Mouse (Mus musculus) kidney, postnatal 0 days (tissue): ENCODE results near the gene Ccdc184. TPM values are rescaled to one million over a fixed set of nuclear protein-coding genes. Genes with fewer than 3 reads are reported as not detected.

Source experiments
- ATAC-seq: fragments of 200-750 bp; cut with Nextera tagmentation; replicated peaks from 2 replicates; pipeline ENCODE4 v1.8.0; 2017; ENCODE audit warnings: low read depth, moderate number of reproducible peaks, moderate TSS enrichment, moderate library complexity; ENCODE audit not compliant: low FRiP score
- DNase-seq: peaks from one replicate; pipeline ENCODE4 v3.0.0-alpha.2; 2016; ENCODE audit warnings: low spot score
- H3K27ac ChIP-seq: fragments of 300-500 bp; sonication (generic); 2 replicates; pipeline ENCODE4 v1.5.1; 2014; ENCODE audit warnings: mild to moderate bottlenecking
- H3K27me3 ChIP-seq: fragments of 300-500 bp; sonication (generic); 2 replicates; pipeline ENCODE4 v1.6.1; 2014; ENCODE audit warnings: low read length, mixed read lengths; ENCODE audit not compliant: insufficient read depth
- H3K36me3 ChIP-seq: fragments of 300-500 bp; sonication (generic); 2 replicates; pipeline ENCODE4 v1.6.1; 2014; ENCODE audit warnings: low read length, mixed read lengths; ENCODE audit not compliant: insufficient read depth
- H3K4me1 ChIP-seq: fragments of 300-500 bp; sonication (generic); replicated peaks from 2 replicates; pipeline ENCODE4 v1.6.1; 2014; ENCODE audit warnings: antibody characterized with exemption, low read length, mixed read lengths; ENCODE audit not compliant: insufficient read depth
- H3K4me2 ChIP-seq: fragments of 300-500 bp; sonication (generic); 2 replicates; pipeline ENCODE4 v1.6.1; 2014; ENCODE audit warnings: mild to moderate bottlenecking, low read length, moderate library complexity, mixed read lengths
- H3K4me3 ChIP-seq: fragments of 300-500 bp; sonication (generic); replicated peaks from 2 replicates; pipeline ENCODE4 v1.5.1; 2014; ENCODE audit warnings: low read depth, low read length
- H3K9ac ChIP-seq: fragments of 300-500 bp; sonication (generic); 2 replicates; pipeline ENCODE4 v1.6.1; 2014; ENCODE audit warnings: low read depth, low read length
- H3K9me3 ChIP-seq: fragments of 300-500 bp; sonication (generic); replicated peaks from 2 replicates; pipeline ENCODE4 v1.6.1; 2016; ENCODE audit warnings: low read length, inconsistent platforms, mixed read lengths
- CTCF ChIP-seq: IDR thresholded peaks from 2 replicates; pipeline ENCODE4 v1.5.1; 2016; ENCODE audit warnings: antibody characterized with exemption, low read depth, mild to moderate bottlenecking, moderate library complexity
- WGBS: fragments of 180-500 bp; shearing (Covaris S2); extraction: QIAGEN DNeasy Blood & Tissue Kit; methylation state at CpG from one replicate; pipeline ENCODE4 v1.1.7; 2014; 5-methylcytosine and 5-hydroxymethylcytosine counted together
- polyA plus RNA-seq: library from polyadenylated mRNA; unstranded; fragments of >200 nt; fragmentation: Nextera tagmentation; extraction: Ambion mirVana; gene quantifications from 2 replicates; pipeline ENCODE4 v1.2.1, GENCODE M21; 2015

Gene Ccdc184
- polyA plus RNA-seq, 1 experiment from 2014 or later, result 1.7 TPM

GRCm38 (mm10) chr15:98142515-98142914, 24.4 kb upstream of the Ccdc184 start:
- DNase-seq (no peak), ATAC-seq (no peak)
- Histone ChIP-seq H3K9me3 (no peaks in the 10 kb centered on the region), H3K9ac (no peak overlapping the region), H3K27me3 (no peaks in the 10 kb centered on the region), H3K4me1 (no peaks in the 10 kb centered on the region; the same call in 1 of the 2 replicates), H3K4me2 (no peak overlapping the region), H3K36me3 (peaks cover 6% of the 10 kb centered on the region; the same call in 1 of the 2 replicates), H3K27ac (no peak overlapping the region), H3K4me3 (no peak overlapping the region)
- TF ChIP-seq CTCF, result no peak
- WGBS, result 83% methylated on average over 10 of the region's 10 CpGs

- no peak for TF ChIP-seq CTCF
- H3K9me3 ChIP-seq, result no peaks in the 10 kb centered on the region
- peak; percentile 71 for ATAC-seq
- DNase-seq, result peak; percentile 40
- H3K4me3 ChIP-seq, result peak overlapping the region; percentile 75
- H3K36me3 ChIP-seq, result peaks cover 6% of the 10 kb centered on the region; the same call in 1 of the 2 replicates
- H3K27ac ChIP-seq, result peak overlapping the region; percentile 91
- 1% methylated on average over 36 of the region's 36 CpGs for WGBS
- H3K27me3 ChIP-seq, result no peaks in the 10 kb centered on the region
- H3K4me2 ChIP-seq, result peak overlapping the region; percentile 86
- no peaks in the 10 kb centered on the region; the same call in 1 of the 2 replicates for H3K4me1 ChIP-seq
- H3K9ac ChIP-seq, result peak overlapping the region; percentile 87
Measured at GRCm38 (mm10) chr15:98144861-98145507, 22.0 kb upstream of the Ccdc184 start.

GRCm38 (mm10) chr15:98145559-98146181, 21.3 kb upstream of the Ccdc184 start:
- TF ChIP-seq CTCF, result no peak
- ATAC-seq (peak; percentile 94), DNase-seq (peak; percentile 97)
- H3K9ac ChIP-seq, result peak overlapping the region; percentile 87
- peaks cover 5% of the 10 kb centered on the region; the same call in 1 of the 2 replicates for H3K36me3 ChIP-seq
- peak overlapping the region; percentile 91 for H3K27ac ChIP-seq
- no peaks in the 10 kb centered on the region for H3K27me3 ChIP-seq
- peak overlapping the region; percentile 75 for H3K4me3 ChIP-seq
- H3K9me3 ChIP-seq, result no peaks in the 10 kb centered on the region
- under 1% methylated on average over 38 of the region's 38 CpGs for WGBS
- H3K4me2 ChIP-seq, result peak overlapping the region; percentile 86
- no peaks in the 10 kb centered on the region; the same call in 1 of the 2 replicates for H3K4me1 ChIP-seq

- Histone ChIP-seq H3K4me2 (no peak overlapping the region), H3K9ac (no peak overlapping the region), H3K27ac (0 out of 2 replicates have a peak overlapping the region, but pooled peaks have one; percentile 10), H3K9me3 (no peaks in the 10 kb centered on the region), H3K4me1 (no peaks in the 10 kb centered on the region; the same call in 1 of the 2 replicates), H3K27me3 (no peaks in the 10 kb centered on the region), H3K4me3 (no peak overlapping the region), H3K36me3 (no peaks in the 10 kb centered on the region)
- 55% methylated on average over 3 of the region's 3 CpGs for WGBS
- no peak for DNase-seq
- ATAC-seq, result no peak
- no peak for TF ChIP-seq CTCF
Measured at GRCm38 (mm10) chr15:98148356-98148755, 18.6 kb upstream of the Ccdc184 start.

DNA sequence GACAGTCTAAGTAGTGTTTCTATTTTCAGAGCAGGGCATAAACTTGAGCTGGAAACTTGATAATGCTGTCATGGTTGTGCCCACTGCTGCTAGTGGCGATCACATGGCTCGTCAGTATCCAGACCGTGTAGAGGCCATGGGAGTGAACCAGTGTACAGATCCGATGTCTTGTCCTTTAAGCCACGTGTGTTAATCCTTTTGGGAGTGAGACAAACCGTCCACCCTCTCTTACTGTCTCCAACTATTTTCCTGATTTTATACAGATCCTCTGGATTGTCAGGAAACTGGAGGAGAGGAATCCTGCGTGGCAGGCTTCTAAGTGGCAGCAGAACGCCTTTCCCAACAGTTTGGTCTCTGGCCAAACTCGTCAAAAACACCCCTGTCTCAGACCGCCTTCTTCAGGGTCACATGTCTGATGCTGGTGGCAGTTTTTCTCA, 17.8 kb upstream of the Ccdc184 start:
- no peak overlapping the region for H3K4me2 ChIP-seq
- H3K9me3 ChIP-seq, result no peaks in the 10 kb centered on the region
- H3K9ac ChIP-seq, result no peak overlapping the region
- ATAC-seq (no peak), DNase-seq (peak; percentile 71)
- no peaks in the 10 kb centered on the region; the same call in 1 of the 2 replicates for H3K4me1 ChIP-seq
- no peaks in the 10 kb centered on the region for H3K36me3 ChIP-seq
- no peak overlapping the region for H3K27ac ChIP-seq
- TF ChIP-seq CTCF, result no peak
- 38% methylated on average over 10 of the region's 10 CpGs for WGBS
- no peaks in the 10 kb centered on the region for H3K27me3 ChIP-seq
- no peak overlapping the region for H3K4me3 ChIP-seq

DNA sequence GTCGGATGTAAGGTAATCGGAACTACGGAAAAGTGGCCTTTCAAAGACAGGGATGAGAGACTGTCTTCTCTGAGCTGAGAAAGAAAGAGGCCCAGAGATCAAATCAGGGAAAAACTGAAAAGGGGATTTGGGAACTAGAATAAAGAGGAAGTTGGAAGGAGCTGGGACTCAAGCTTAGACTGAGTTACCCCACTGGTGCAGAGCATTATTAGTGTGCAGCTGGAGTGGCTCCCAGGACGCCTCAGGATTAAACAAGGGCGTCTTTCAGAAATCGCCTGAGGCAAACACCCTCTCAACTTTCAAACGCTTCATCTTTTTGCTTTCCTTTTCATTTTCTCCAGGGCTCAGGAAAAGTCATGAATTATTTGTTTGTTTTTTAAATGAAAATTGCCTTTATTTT, 14.0 kb upstream of the Ccdc184 start:
- Histone ChIP-seq H3K4me2 (no peak overlapping the region), H3K27me3 (no peaks in the 10 kb centered on the region), H3K36me3 (no peaks in the 10 kb centered on the region), H3K4me3 (no peak overlapping the region), H3K9me3 (no peaks in the 10 kb centered on the region), H3K9ac (no peak overlapping the region), H3K27ac (no peak overlapping the region), H3K4me1 (no peaks in the 10 kb centered on the region)
- WGBS, result 77% methylated on average over 7 of the region's 7 CpGs
- DNase-seq, result no peak
- no peak for ATAC-seq
- TF ChIP-seq CTCF, result no peak
